Mouse (Mus musculus): ENCODE data around the gene Cela2a. TPM values are rescaled to one million over a fixed set of nuclear protein-coding genes. Genes with fewer than 3 reads are reported as not detected.
"Not testable (repeated sequence)": the region's sequence is repeated elsewhere in the genome, so short reads cannot be mapped to it uniquely, and the experiment has no call there.

Gene Cela2a
- total RNA-seq, 2 experiments from 2014 or later, result not detected

DNA sequence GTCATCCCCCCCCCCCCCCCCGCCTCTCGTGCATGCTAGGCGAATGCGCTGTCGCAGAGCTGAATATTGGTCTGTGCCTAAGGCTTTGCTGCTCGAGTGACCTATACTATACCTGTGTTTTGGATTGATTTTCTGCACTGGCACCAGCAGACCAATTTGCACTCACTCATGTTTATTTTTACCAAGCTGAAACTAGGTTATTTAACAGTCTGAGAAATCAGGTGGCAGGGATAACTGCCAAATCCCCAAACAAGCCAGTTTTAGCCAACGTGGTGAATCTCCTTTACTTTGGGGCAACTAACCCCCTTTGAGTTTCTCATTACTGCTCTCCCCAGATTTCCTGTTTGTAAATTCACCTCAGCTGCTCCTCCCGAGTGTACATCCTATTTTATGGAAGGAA lies 34.0 kb downstream of the Cela2a start:
- no peak for DNase-seq
- TF ChIP-seq CTCF (IDR thresholded peaks at IDR 0.05), result no peak
- H3K4me3 ChIP-seq, result no peak overlapping the region
- H3K27ac ChIP-seq, result no peak overlapping the region
- intact Hi-C loops (cut with DNase I), result loop anchor here (5.0 kb wide), 1 partner anchor 70 kb away; the partner anchor contains the start of gene Ddi2

DNA sequence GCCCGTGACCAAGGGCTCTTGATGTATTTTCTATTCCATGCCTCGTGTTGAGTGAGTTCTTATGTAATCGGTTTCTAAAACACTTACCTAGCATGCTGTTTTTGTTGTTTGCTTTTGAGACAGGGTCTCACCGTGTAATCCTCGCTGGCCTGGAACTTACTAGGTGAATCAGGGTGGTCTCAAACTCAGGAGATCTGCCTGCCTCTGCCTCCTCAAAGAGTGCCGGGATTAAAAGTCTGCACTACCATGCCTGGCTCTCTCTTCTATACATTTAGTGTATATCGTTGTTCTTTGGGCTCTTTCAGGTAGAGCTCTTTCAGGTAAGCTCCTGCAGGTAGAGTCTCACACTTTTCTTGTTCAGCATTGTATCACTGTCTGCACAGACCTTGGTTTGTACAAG lies 34.5 kb downstream of the Cela2a start:
- Histone ChIP-seq H3K4me3 (no peak overlapping the region), H3K27ac (peak overlapping the region; percentile 94; the same call in 1 of the 2 replicates)
- no peak for DNase-seq
- TF ChIP-seq CTCF (IDR thresholded peaks at IDR 0.05), result no peak
- intact Hi-C loops (cut with DNase I), result loop anchor here (5.0 kb wide), 1 partner anchor 69 kb away; the partner anchor contains the start of gene Ddi2

DNA sequence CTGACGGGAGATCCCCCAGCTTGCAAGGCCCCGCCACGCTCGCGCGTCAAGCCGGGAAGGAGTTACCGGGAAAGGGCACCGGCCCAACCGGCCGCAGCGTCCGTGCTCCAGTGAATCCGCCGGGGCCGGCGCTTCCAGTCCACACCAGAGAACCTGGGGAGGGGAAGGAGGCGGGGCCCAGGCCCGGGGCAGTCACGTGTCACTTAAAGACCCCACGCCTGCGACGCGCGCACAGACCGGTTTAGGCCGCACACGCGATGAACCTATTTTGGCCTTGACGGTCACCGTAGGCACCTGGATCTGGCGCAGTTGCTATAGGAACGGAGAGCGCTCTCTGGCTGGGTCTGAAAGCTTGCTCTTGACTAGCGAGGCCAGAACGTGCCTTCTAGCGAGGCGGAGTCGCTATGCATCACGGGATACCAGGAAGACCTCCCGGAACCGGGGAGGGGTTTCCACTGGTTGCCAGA lies 35.4 kb downstream of the Cela2a start, which contains the start of gene Dnajc16:
Gene Dnajc16 (minus strand): TSS at position 408 of the 467 bp plus-strand sequence.
- intact Hi-C loops (cut with DNase I), result loop anchor here (5.0 kb wide), 1 partner anchor 68 kb away; the partner anchor contains the start of gene Ddi2
- Histone ChIP-seq H3K27ac (peak within 1 kb of the TSS; percentile 94), H3K4me3 (peak within 1 kb of the TSS; percentile 99)
- peak; percentile 98 for DNase-seq
- TF ChIP-seq CTCF (IDR thresholded peaks at IDR 0.05), result no peak

DNA sequence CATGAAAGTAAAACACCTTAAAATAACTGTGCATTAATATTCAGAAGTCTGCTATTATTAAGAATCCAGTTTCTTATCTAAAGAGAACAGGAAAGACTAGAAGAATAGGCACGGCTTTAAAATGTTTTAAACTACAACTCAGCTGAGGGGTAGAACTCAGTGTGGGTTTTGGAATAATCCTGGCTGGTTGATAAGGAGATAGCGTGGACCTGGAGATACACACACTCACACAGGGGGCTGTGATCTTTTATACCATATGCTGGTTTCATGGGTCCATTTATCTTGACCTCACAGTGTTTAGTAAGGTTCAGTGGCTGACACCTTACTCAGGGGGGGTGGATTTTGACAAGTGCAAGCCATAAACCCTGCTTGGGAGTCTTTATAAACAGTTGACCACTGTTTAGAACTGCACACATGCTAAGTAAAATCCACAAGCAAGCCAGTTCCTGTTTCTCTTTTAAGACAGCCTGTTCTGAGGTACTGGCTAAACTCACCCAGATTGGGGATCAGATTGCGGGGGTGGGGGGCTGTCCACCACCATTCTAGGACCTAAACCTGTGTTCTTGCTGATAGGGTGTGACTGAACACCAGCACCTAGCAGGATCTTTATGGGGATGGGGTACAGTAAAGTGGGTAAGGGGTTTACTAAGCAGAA lies 36.3 kb downstream of the Cela2a start:
- intact Hi-C loops (cut with DNase I), result loop anchor here (5.0 kb wide), 2 partner anchors 67 to 127 kb away; partner anchors contain the start of genes Ddi2 and Plekhm2
- H3K27ac ChIP-seq, result peak overlapping the region; percentile 94
- no peak for TF ChIP-seq CTCF (IDR thresholded peaks at IDR 0.05)
- DNase-seq, result no peak
- peak overlapping the region; percentile 99 for H3K4me3 ChIP-seq

DNA sequence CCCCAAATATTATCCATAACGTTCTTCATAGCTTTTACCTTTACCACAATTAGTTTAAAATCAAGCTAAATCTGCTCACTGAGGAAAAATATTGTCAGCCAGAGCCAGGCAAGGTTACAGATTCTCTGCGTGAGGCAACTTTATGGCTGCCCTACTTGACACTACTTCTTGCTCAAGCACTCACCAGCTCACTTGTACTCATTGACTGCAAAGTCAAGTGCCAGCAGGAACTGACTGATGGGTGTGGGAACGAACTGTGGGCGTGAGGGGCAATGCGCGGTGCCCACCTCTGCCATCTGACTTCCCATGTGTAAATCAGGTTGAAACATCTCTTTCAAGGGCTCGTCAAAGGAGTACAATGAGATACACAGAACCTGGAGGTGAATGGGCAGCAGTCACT lies 38.5 kb downstream of the Cela2a start:
- no peak for DNase-seq
- Histone ChIP-seq H3K4me3 (no peak overlapping the region), H3K27ac (peak overlapping the region; percentile 40)
- TF ChIP-seq CTCF (IDR thresholded peaks at IDR 0.05), result no peak
- intact Hi-C loops (cut with DNase I), result loop anchor here (5.0 kb wide), 1 partner anchor 125 kb away; the partner anchor contains the start of gene Plekhm2

DNA sequence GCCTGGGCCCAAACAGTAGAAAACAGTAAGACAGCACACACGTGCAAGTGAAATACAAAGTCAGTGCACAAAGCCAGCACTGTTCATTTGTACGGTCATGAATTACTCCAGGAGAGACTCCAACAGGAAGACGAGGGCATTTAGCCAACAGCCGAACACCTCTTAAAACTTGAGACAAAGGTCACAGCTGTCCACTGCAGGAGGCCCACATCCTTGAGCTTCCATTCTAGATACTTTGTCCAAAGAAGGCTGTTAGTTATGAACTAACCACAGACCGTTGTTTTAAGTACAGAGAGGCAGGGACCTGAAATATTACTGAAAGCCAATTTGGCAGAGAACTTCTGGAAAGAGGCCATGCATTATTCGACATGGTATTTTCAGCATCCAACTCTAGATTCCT lies 38.9 kb downstream of the Cela2a start:
- no peak for DNase-seq
- intact Hi-C loops (cut with DNase I), result loop anchor here (5.0 kb wide), 1 partner anchor 125 kb away; the partner anchor contains the start of gene Plekhm2
- no peak for TF ChIP-seq CTCF (IDR thresholded peaks at IDR 0.05)
- peak overlapping the region; percentile 40 for H3K27ac ChIP-seq
- no peak overlapping the region for H3K4me3 ChIP-seq

DNA sequence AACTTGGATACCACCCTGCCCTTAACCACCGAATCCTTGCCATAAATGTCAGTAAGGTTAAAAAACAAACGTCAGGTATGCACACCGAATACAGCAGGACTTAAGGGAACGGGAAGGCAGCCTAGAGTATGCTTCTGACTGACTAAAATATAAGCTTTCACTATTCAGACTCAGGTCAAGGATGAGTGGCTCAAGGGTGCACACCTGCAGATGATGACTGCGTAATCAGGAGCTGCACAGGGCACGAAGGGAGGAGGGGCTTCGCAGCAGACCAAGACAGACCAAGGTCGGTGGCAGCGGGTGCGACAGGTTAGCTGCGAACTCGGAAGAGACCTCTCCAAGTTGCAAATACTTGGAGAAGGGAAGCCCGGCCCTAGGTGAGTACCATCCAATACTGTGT lies 39.8 kb downstream of the Cela2a start:
- Histone ChIP-seq H3K27ac (no peak overlapping the region), H3K4me3 (no peak overlapping the region)
- TF ChIP-seq CTCF (IDR thresholded peaks at IDR 0.05), result no peak
- DNase-seq, result no peak
- intact Hi-C loops (cut with DNase I), result loop anchor here (5.0 kb wide), 1 partner anchor 124 kb away; the partner anchor contains the start of gene Plekhm2

DNA sequence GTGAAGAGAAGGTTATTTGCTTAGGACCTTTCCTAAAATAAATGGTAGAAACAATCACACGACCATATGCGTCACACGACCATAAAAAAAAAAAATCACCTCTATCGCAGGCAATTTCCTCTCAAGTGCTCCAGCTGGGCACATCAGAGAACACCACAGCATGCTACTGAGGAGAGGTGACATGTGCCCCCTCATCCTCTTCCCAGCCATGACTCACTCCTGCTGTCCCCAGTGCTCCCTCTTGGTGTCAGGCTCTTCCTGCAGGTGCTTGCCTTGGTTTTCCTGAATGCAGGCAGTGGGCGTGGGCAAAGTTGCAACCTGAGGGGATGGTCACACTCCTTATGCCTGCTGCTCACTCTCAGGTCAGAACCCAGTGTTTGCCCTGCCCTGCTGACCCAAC lies 41.1 kb downstream of the Cela2a start:
- Histone ChIP-seq H3K4me3 (no peak overlapping the region), H3K27ac (no peak overlapping the region)
- DNase-seq, result no peak
- TF ChIP-seq CTCF (IDR thresholded peaks at IDR 0.05), result no peak
- intact Hi-C loops (cut with DNase I), result loop anchor here (5.0 kb wide), 1 partner anchor 123 kb away; the partner anchor contains the start of gene Plekhm2

DNA sequence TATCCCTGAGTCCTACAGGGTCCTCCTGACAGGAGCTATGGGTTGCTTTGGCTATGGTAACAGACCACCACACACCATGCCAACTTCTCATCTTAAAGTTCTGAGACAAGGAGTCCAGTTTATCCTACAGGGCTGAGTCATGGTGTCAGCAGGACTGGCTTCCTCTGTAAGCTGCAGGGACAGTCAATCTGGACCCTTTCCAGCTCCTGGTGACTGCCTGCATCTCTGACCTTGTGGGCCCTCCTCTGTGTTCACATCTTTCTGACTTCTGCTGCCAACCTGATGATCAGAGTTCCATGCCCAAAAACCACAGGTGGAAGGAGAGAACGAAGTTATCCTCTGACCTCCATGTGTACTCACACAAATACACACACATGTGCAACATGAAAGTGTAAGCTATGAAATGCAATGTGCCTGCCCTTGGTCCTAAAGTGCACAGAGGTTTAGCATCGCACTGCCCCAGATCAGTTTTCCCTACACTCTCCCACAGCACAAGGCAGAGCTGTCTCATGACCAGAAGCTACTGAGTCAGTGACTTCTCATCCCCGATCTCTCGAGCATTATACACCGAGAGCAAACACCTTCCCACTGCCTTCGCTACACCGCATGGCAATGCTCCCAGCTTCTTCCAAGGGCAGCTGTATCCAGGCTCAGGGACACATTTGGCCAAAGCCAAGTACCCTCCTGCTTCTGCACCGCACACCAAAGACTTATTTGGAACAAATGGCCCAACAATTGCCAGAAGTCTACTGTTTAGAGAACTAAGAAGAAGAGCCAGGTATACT lies 44.6 kb downstream of the Cela2a start:
- Histone ChIP-seq H3K4me3 (no peak overlapping the region), H3K27ac (no peak overlapping the region)
- TF ChIP-seq CTCF (IDR thresholded peaks at IDR 0.05), result no peak
- DNase-seq, result no peak
- intact Hi-C loops (cut with DNase I), result no loop called here

DNA sequence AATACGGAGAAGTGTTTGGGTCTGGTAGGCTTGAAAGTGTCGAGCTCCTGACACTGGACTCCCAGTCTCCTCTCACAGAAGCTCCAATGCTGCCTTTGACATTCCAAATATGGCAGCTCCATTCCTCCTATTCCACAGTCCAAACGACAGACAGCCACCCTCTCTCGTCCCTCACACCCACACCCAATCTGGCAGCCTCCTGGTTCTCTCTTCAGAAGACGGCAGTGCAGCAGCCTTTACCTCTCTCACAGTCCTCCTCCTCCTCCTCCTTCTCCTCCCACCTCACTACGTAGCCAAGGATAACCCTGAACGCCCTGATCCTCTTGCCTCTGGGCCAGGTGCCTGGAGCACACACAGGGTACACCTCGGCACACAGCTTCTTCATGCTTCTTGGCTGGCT lies 46.1 kb downstream of the Cela2a start:
- intact Hi-C loops (cut with DNase I), result no loop called here
- no peak for TF ChIP-seq CTCF (IDR thresholded peaks at IDR 0.05)
- DNase-seq, result no peak
- Histone ChIP-seq H3K27ac (no peak overlapping the region), H3K4me3 (no peak overlapping the region)

DNA sequence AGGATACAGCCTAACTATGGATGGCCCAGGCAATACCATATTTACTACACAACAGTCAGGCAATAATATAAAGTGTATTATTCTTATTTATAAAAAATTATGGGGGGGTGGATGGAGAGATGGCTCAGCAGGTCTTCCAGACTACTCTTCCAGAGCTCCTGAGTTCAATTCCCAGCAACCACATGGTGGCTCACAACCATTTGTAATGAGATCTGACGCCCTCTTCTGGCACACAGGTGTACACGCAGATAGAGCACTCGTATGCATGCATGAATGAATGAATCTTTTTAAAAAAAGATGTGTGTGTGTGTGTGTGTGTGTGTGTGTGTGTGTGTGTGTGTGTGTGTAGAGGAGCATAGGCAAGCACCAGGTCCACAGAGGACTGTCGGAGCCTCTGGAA lies 52.9 kb downstream of the Cela2a start:
- peak; percentile 20; the same call in 1 of the 2 replicates for TF ChIP-seq CTCF (IDR thresholded peaks at IDR 0.05)
- H3K27ac ChIP-seq; H3K4me3 ChIP-seq; intact Hi-C loops (cut with DNase I); DNase-seq: not testable (repeated sequence)

DNA sequence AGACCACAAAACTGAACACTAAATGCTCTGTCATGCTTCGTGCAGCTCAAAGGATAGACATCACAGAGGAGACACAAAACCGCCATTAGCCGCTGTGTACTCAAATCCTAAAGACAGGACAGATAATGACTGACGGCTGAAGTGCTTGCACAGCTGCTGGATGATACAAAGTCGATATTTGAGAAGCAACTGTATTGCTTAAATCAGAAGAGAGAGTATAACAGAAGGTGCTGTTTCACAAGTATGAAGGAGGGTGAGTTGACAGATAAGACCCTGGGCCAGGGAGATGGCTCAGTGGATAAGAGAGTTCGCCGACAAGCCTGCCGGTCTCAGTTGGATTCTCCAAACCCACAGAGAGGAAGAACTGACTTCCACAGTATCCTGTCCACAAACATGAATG lies 54.1 kb downstream of the Cela2a start:
- TF ChIP-seq CTCF (IDR thresholded peaks at IDR 0.05), result no peak

More for the DNA sequence above, 54.1 kb downstream of the Cela2a start:
- intact Hi-C loops (cut with DNase I), result no loop called here
- no peak overlapping the region for H3K4me3 ChIP-seq
- no peak overlapping the region for H3K27ac ChIP-seq
- DNase-seq, result no peak
